Mouse (Mus musculus): ENCODE measurements around the gene Parva. TPM values are rescaled to one million over a fixed set of nuclear protein-coding genes. Genes with fewer than 3 reads are reported as not detected.

Parva gene
- polyA plus RNA-seq, 1 experiment from 2014 or later, result 13.2 TPM

DNA sequence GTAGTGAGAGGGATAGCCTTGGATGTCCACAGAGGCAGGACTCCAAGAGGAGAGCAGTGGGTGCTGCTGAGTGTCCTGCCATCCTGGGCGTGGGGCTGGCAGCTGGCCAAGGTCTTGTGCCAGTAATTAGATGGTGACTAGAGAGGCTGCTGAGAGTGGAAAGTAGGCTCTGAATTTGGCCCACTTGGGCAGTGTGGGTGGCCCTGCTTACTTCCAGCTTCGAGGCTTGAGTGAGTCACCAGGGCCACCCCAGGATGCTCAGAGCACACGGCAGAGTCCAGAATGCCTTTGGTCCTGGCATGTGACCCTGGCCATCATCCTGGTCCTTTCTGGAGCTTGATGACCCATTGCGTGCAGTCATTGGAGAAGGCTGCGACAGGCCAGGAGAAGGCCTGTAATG, 31.1 kb downstream of the Parva start:
- H3K4me1 ChIP-seq, result no peaks in the 10 kb centered on the region; the same call in 1 of the 2 replicates
- no peaks in the 10 kb centered on the region for H3K9me3 ChIP-seq (replicated peaks)
- no peak overlapping the region for H3K9ac ChIP-seq
- ATAC-seq, result no peak
- H3K36me3 ChIP-seq, result no peaks in the 10 kb centered on the region
- H3K4me2 ChIP-seq, result no peak overlapping the region
- whole genome bisulfite sequencing (ENCODE audit: insufficient replicate concordance), result 77% methylated on average over 5 of the region's 5 CpGs
- H3K27ac ChIP-seq, result no peak overlapping the region
- no peaks in the 10 kb centered on the region for H3K27me3 ChIP-seq (replicated peaks)
- H3K4me3 ChIP-seq, result no peak overlapping the region

DNA sequence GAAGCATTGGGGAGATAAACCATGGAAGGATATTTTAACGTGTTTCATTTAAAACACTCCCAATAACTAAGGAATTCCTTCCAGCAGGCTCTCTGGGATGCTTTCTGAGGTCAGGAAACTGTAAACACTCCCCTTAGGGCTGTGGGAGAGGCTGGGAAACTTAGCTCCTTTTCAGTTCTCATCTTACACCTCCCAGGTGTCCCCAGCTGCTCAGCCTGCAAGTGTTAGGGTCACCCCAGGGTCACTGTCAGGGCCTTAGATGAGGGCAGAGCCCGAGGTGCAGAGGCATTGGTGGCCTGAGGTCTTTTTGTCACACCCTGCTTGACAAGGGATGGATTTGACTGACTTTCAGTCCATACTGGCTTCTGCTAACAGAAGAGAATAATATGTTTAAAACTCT, 35.8 kb downstream of the Parva start:
- ATAC-seq, result no peak
- Histone ChIP-seq H3K27ac (no peak overlapping the region), H3K4me1 (no peaks in the 10 kb centered on the region; the same call in 1 of the 2 replicates), H3K27me3 (replicated peaks) (no peaks in the 10 kb centered on the region; the same call in 1 of the 2 replicates), H3K9me3 (replicated peaks) (no peaks in the 10 kb centered on the region), H3K9ac (no peak overlapping the region), H3K4me2 (no peak overlapping the region), H3K36me3 (no peaks in the 10 kb centered on the region), H3K4me3 (no peak overlapping the region)
- 13% methylated on average over 2 of the region's 2 CpGs for WGBS (ENCODE audit: insufficient replicate concordance)

DNA sequence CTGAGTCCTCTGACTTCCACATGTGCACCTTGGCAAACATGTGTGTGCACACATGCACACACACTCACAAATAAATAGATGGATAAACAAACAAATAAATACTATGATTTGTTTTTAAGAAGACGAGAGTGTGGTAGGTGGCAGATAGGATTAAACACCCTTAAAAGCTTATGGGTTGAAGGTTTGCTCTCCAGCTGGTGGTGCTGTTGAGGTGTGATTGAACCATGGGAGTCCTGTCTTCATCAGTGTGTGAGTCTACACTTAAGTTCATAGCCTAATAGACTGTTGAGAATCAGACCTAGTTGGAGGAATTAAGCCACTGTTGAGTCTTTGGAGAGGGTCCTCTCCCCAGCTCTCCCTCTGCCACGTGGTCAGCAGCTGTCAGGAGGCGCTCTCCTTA, 38.6 kb downstream of the Parva start:
- Histone ChIP-seq H3K4me2 (no peak overlapping the region), H3K9ac (no peak overlapping the region), H3K27me3 (replicated peaks) (no peaks in the 10 kb centered on the region; the same call in 1 of the 2 replicates), H3K36me3 (no peaks in the 10 kb centered on the region), H3K9me3 (replicated peaks) (no peaks in the 10 kb centered on the region), H3K4me1 (no peaks in the 10 kb centered on the region; the same call in 1 of the 2 replicates), H3K27ac (no peak overlapping the region), H3K4me3 (no peak overlapping the region)
- WGBS (ENCODE audit: insufficient replicate concordance), result 52% methylated on average over 3 of the region's 3 CpGs
- no peak for ATAC-seq

GRCm38 (mm10) chr7:112466786-112467185, 39.5 kb downstream of the Parva start:
- Histone ChIP-seq H3K27ac (no peak overlapping the region), H3K9me3 (replicated peaks) (no peaks in the 10 kb centered on the region), H3K4me2 (no peak overlapping the region), H3K4me3 (no peak overlapping the region), H3K27me3 (replicated peaks) (no peaks in the 10 kb centered on the region; the same call in 1 of the 2 replicates), H3K36me3 (no peaks in the 10 kb centered on the region), H3K9ac (no peak overlapping the region), H3K4me1 (no peaks in the 10 kb centered on the region; the same call in 1 of the 2 replicates)
- WGBS (ENCODE audit: insufficient replicate concordance), result 32% methylated on average over 3 of the region's 3 CpGs
- no peak for ATAC-seq

DNA sequence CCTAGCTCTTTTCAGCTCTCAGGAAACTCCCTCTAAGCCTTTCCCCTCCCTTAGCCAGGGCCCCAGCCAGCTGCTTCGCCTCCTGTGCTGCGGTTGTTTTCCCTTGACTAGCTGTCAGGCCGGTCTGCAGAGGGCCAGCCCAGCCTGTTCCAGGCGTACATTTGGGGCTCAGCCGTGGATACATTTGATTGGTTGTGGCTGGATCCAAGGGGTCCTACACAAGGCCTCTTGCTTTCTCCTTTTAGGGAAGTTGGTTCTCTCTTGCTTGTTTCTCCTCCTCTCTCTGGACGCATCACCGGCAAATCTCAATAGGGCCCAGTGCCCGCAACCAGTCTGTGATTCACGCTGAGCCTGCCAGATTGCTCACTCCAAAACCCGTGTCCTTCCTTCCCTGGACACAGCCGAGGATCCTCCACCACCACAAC, 40.4 kb downstream of the Parva start:
- Histone ChIP-seq H3K27ac (no peak overlapping the region), H3K9ac (no peak overlapping the region)

GRCm38 (mm10) chr7:112469817-112470216, 42.5 kb downstream of the Parva start:
- Histone ChIP-seq H3K9ac (no peak overlapping the region), H3K36me3 (no peaks in the 10 kb centered on the region), H3K4me2 (no peak overlapping the region), H3K4me1 (no peaks in the 10 kb centered on the region), H3K9me3 (replicated peaks) (no peaks in the 10 kb centered on the region), H3K27me3 (replicated peaks) (no peaks in the 10 kb centered on the region; the same call in 1 of the 2 replicates), H3K4me3 (no peak overlapping the region), H3K27ac (no peak overlapping the region)
- 31% methylated on average over 5 of the region's 5 CpGs for WGBS (ENCODE audit: insufficient replicate concordance)
- ATAC-seq, result no peak

More for the DNA sequence above, 40.4 kb downstream of the Parva start:
- Histone ChIP-seq H3K27me3 (replicated peaks) (no peaks in the 10 kb centered on the region; the same call in 1 of the 2 replicates), H3K36me3 (no peaks in the 10 kb centered on the region), H3K4me2 (no peak overlapping the region), H3K9me3 (replicated peaks) (no peaks in the 10 kb centered on the region), H3K4me3 (no peak overlapping the region), H3K4me1 (no peaks in the 10 kb centered on the region; the same call in 1 of the 2 replicates)
- no peak for ATAC-seq
- 32% methylated on average over 11 of the region's 11 CpGs for WGBS (ENCODE audit: insufficient replicate concordance)

GRCm38 (mm10) chr7:112471316-112471715, 44.0 kb downstream of the Parva start:
- H3K27me3 ChIP-seq (replicated peaks), result no peaks in the 10 kb centered on the region; the same call in 1 of the 2 replicates
- 69% methylated on average over 7 of the region's 7 CpGs for WGBS (ENCODE audit: insufficient replicate concordance)
- no peak overlapping the region for H3K9ac ChIP-seq
- no peak overlapping the region for H3K27ac ChIP-seq
- ATAC-seq, result no peak
- no peaks in the 10 kb centered on the region for H3K4me1 ChIP-seq
- no peaks in the 10 kb centered on the region for H3K9me3 ChIP-seq (replicated peaks)
- no peak overlapping the region for H3K4me3 ChIP-seq
- H3K4me2 ChIP-seq, result no peak overlapping the region
- no peaks in the 10 kb centered on the region for H3K36me3 ChIP-seq

GRCm38 (mm10) chr7:112472024-112472707, 44.9 kb downstream of the Parva start:
- Histone ChIP-seq H3K9ac (no peak overlapping the region), H3K4me2 (no peak overlapping the region), H3K36me3 (no peaks in the 10 kb centered on the region), H3K4me1 (no peaks in the 10 kb centered on the region), H3K27me3 (replicated peaks) (no peaks in the 10 kb centered on the region; the same call in 1 of the 2 replicates), H3K9me3 (replicated peaks) (no peaks in the 10 kb centered on the region), H3K4me3 (no peak overlapping the region), H3K27ac (no peak overlapping the region)
- ATAC-seq, result no peak
- 50% methylated on average over 10 of the region's 10 CpGs for WGBS (ENCODE audit: insufficient replicate concordance)

- H3K27me3 ChIP-seq (replicated peaks), result no peaks in the 10 kb centered on the region
- H3K27ac ChIP-seq, result no peak overlapping the region
- no peaks in the 10 kb centered on the region for H3K9me3 ChIP-seq (replicated peaks)
- no peak overlapping the region for H3K4me2 ChIP-seq
- H3K9ac ChIP-seq, result no peak overlapping the region
- H3K36me3 ChIP-seq, result no peaks in the 10 kb centered on the region
- no peak overlapping the region for H3K4me3 ChIP-seq
- H3K4me1 ChIP-seq, result no peaks in the 10 kb centered on the region
- WGBS (ENCODE audit: insufficient replicate concordance), result 50% methylated on average over 9 of the region's 9 CpGs
- ATAC-seq, result no peak
These were observed 45.5 kb downstream of the Parva start for GRCm38 (mm10) chr7:112472708-112473281.

DNA sequence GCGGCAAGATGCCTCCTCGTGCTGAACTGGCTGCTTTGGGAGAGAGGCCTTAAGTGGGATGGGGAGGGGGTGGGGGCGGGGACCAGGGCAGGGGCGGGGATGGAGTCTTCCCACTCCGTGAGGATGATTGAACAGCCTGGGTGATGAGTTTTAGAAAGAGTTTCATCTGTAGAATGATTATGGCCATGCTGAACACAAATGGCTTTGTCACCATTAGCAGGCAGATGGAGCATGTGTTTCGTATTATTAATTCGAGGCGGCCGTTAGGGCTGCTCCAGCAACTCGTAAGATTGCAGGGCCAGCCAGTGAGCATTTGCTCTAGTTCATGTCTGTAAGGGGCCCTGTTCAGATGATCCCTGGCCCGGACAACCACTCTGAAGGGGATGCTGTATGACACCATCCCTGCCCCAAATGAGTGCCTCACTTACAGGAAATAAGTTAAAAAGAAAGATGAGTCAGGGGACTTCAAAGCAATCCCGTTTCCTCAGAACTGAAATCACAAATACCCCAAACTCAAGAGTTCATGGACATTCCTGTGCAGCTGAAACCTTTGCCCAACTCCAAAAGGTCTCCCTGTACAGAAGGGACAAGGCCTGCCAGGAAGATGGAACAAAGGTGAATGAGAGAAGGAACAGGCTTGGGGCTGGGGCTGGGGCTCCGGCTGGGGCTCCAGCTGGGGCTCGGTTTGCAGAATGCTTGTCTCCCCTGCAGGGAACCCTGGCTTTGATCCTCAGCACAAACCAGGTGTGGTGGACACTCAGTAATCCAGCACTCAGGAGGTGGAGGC, 46.5 kb downstream of the Parva start:
- no peak for ATAC-seq
- Histone ChIP-seq H3K27ac (no peak overlapping the region), H3K4me2 (no peak overlapping the region), H3K9me3 (replicated peaks) (no peaks in the 10 kb centered on the region), H3K9ac (no peak overlapping the region), H3K36me3 (no peaks in the 10 kb centered on the region), H3K4me3 (no peak overlapping the region), H3K27me3 (replicated peaks) (no peaks in the 10 kb centered on the region), H3K4me1 (no peaks in the 10 kb centered on the region)
- 38% methylated on average over 14 of the region's 14 CpGs for WGBS (ENCODE audit: insufficient replicate concordance)

GRCm38 (mm10) chr7:112479116-112479515, 51.8 kb downstream of the Parva start:
- Histone ChIP-seq H3K36me3 (no peaks in the 10 kb centered on the region), H3K4me2 (no peak overlapping the region), H3K27me3 (replicated peaks) (no peaks in the 10 kb centered on the region), H3K27ac (no peak overlapping the region), H3K9me3 (replicated peaks) (no peaks in the 10 kb centered on the region), H3K4me1 (0 out of 2 replicates have a peak, but pooled peaks cover 3% of the 10 kb centered on the region), H3K4me3 (no peak overlapping the region), H3K9ac (no peak overlapping the region)
- 47% methylated on average over 6 of the region's 6 CpGs for WGBS (ENCODE audit: insufficient replicate concordance)
- ATAC-seq, result no peak

- 0 out of 2 replicates have a peak, but pooled peaks cover 3% of the 10 kb centered on the region for H3K4me1 ChIP-seq
- H3K9me3 ChIP-seq (replicated peaks), result no peaks in the 10 kb centered on the region
- WGBS (ENCODE audit: insufficient replicate concordance), result 76% methylated on average over 1 of the region's 1 CpGs
- no peaks in the 10 kb centered on the region for H3K27me3 ChIP-seq (replicated peaks)
- H3K36me3 ChIP-seq, result no peaks in the 10 kb centered on the region
- H3K4me2 ChIP-seq, result no peak overlapping the region
- H3K9ac ChIP-seq, result no peak overlapping the region
- H3K27ac ChIP-seq, result no peak overlapping the region
- no peak for ATAC-seq
- no peak overlapping the region for H3K4me3 ChIP-seq
These were observed 53.7 kb downstream of the Parva start for GRCm38 (mm10) chr7:112481031-112481430.

Measured in liver, embryonic 12.5 days (tissue).